Mouse (Mus musculus) MN1 (cell line): Measurements from ENCODE around the gene Dcst1.

Experiments
- DNase-seq: peaks from one replicate; pipeline ENCODE4 v3.0.0-alpha.2; 2016; ENCODE audit warnings: low spot score

The Dcst1 gene

DNA sequence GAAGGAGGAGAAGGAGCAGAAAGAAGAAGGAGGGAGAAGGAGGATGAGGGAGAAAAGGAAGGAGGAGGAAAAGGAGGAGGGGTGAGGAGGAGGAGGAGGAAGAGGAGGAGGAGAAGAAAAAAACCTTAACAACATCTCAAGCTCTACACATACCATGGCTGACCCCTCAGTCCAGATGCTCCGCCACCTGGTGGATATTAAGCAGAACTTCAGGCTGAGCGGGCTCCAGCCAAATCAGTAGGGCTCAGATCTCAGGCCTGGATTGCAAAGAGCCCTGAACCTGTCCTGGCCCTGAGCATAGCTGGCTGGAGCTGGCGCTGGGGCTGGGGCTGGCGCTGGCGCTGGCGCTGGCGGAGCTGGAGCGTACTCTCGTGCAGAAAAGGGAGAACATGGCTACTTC, 57.0 kb downstream of the Dcst1 start:
- peak; percentile 88 for DNase-seq

DNA sequence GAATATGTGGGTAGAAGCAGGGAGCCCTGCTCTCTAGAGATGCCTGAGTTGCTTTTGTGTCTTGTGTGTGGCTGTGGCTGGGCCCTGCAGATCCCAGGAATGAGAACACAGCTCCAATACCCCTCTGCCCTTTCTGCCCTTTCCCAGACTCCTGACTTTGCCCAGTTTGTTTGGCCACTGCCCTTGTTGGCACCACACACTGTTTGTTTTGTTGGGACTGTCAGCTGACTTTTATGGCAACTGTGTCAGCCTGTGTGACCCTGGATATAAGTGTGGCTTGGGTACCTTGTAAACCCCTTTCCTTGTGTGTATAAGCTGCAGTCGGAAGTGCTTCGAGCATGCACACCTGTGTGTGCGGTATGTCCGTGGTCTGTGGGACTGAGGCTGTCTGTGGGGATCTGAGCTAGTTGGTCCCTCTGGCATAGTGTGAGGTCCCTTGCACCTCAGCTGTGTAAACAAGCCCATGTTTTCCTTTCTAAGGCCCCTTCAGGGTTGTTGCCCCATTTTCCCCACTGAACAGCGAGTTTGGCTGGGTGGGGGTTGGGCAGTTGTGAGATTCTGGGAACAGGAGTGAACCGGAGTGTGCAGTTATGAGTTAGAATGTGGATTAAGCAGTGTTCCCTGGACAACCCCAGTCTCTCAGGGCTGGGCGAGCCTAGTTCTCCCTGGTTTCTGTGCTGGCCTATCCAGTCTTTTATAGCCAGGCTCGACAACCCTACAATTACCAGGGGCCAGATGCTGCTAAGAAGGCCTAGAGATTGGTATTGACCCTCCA, 59.3 kb downstream of the Dcst1 start:
- DNase-seq: no peak

DNA sequence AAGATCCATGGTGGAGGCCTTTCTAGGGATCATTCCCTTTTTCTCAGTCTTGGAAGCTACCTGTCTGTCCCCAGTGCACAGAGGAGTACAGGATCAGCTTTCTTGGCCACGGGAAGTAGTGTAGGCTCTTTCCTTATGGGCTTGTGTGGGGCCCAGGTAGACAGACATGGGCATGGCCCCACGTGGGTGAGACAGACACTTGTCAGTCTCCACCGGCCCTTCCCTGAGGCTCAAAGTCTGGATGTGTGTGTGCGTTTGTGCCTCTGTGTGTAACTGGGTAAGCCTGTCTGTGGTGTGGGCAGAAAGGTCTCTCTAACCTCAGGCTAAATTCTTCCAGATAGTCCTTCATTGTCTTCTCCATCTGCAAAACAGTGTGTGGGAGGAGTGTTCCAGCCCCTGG, 59.9 kb downstream of the Dcst1 start:
- DNase-seq: no peak

DNA sequence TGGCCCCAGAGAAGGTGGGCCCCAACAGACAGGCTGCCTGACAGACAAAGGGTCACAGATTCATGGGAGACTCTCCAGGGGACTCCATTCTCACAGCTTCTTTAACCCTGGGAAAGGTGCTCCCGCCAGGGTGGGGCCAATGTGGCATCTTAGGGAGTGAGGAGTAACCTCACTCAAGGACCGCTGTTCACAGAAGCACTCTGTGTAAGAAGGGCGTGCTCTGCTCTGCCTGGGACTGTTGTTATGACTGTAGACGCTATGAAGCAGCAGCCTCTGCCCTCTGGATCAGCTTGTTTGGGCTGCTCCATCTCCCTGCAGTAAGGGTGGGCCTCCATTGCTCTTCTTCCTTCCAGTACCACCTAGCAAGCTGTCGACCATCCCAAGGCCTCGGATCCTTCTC, 60.6 kb downstream of the Dcst1 start:
- no peak for DNase-seq

DNA sequence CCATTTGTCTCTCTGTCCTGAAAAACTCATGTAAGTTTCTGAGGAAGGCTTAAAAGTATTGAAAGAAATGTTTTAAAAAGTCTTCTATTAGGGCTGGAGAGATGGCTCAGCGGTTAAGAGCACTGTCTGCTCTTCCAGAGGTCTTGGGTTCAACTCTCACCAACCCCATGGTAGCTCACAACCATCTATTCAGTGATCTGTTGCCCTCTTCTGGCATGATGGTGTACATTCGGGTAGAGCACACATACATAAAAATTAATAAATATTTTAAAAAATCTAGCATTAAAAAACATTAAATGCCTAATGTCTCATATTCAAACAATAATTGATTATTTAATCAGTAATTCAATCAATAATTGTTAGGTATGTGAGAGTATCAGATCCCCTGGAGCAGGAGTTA, 64.5 kb downstream of the Dcst1 start:
- DNase-seq: no peak
